Mouse (Mus musculus) MEL (cell line): Measurements from ENCODE around the gene Mms19.

Experiments used
- CTCF ChIP-seq, 3 experiments: IDR thresholded peaks in 2 of 3; conservative IDR thresholded peaks in 1 of 3; 2 replicates each; pipeline ENCODE4 v1.5.1; 2011 to 2012; ENCODE audit warnings: low read length in 3 of 3, low read depth in 2 of 3, mild to moderate bottlenecking in 2 of 3, improper control_type of control experiment in 1 of 3, inconsistent platforms in 1 of 3, mixed read lengths in 1 of 3, moderate library complexity in 1 of 3; ENCODE audit not compliant: control insufficient read depth in 1 of 3, insufficient read depth in 1 of 3, poor library complexity in 1 of 3, severe bottlenecking in 1 of 3
- EP300 ChIP-seq, 2 experiments: IDR thresholded peaks; 2 replicates each; pipeline ENCODE4 v1.6.1; 2011; ENCODE audit warnings: improper control_type of control experiment in 2 of 2, low read length in 2 of 2, low read depth in 1 of 2, mild to moderate bottlenecking in 1 of 2
- GABPA ChIP-seq: IDR thresholded peaks from 2 replicates; pipeline ENCODE4 v1.6.1; 2012; ENCODE audit warnings: low read depth, mild to moderate bottlenecking, inconsistent platforms, low read length, improper control_type of control experiment, moderate library complexity
- GATA1 ChIP-seq: IDR thresholded peaks from 2 replicates; pipeline ENCODE4 v1.6.1; 2011; ENCODE audit warnings: low read depth, low read length, improper control_type of control experiment
- JUND ChIP-seq: IDR thresholded peaks from 2 replicates; pipeline ENCODE4 v1.6.1; 2011; ENCODE audit warnings: low read depth, mild to moderate bottlenecking, improper control_type of control experiment, low read length
- KAT2A ChIP-seq: conservative IDR thresholded peaks from 2 replicates; pipeline ENCODE4 v1.6.1; 2012; ENCODE audit warnings: low read depth, low read length, improper control_type of control experiment, inconsistent platforms
- MAFK ChIP-seq: IDR thresholded peaks from 2 replicates; pipeline ENCODE4 v1.6.1; 2011; ENCODE audit warnings: low read depth, mild to moderate bottlenecking, low read length, improper control_type of control experiment, borderline replicate concordance
- MXI1 ChIP-seq: IDR thresholded peaks from 2 replicates; pipeline ENCODE4 v1.6.1; 2011; ENCODE audit warnings: mild to moderate bottlenecking, low read depth, low read length, improper control_type of control experiment
- MYB ChIP-seq: IDR thresholded peaks from 2 replicates; pipeline ENCODE4 v1.6.1; 2011; ENCODE audit warnings: mild to moderate bottlenecking, low read depth, low read length, improper control_type of control experiment
- NRF1 ChIP-seq: IDR thresholded peaks from 2 replicates; pipeline ENCODE4 v1.6.1; 2014; ENCODE audit warnings: low read depth, mild to moderate bottlenecking, inconsistent platforms, low read length, improper control_type of control experiment, moderate library complexity; ENCODE audit not compliant: poor library complexity, insufficient read depth, severe bottlenecking
- POLR2A ChIP-seq, 2 experiments: IDR thresholded peaks; 2 replicates each; pipeline ENCODE4 v1.6.1; 2011 to 2012; ENCODE audit warnings: low read length in 2 of 2, mild to moderate bottlenecking in 2 of 2, control low read depth in 1 of 2, improper control_type of control experiment in 1 of 2, low read depth in 1 of 2, moderate library complexity in 1 of 2; ENCODE audit not compliant: control insufficient read depth in 1 of 2, insufficient read depth in 1 of 2, poor library complexity in 1 of 2
- TBP ChIP-seq: IDR thresholded peaks from 2 replicates; pipeline ENCODE4 v1.8.0; 2011; ENCODE audit warnings: low read depth, low read length, improper control_type of control experiment
- USF1 ChIP-seq: IDR thresholded peaks from 2 replicates; pipeline ENCODE4 v1.6.1; 2014; ENCODE audit warnings: low read depth, mild to moderate bottlenecking, inconsistent platforms, low read length, improper control_type of control experiment, moderate library complexity
- ZMIZ1 ChIP-seq: IDR thresholded peaks from 2 replicates; pipeline ENCODE4 v1.6.1; 2012; ENCODE audit warnings: low read depth, mild to moderate bottlenecking, inconsistent platforms, low read length, improper control_type of control experiment, moderate library complexity

DNA sequence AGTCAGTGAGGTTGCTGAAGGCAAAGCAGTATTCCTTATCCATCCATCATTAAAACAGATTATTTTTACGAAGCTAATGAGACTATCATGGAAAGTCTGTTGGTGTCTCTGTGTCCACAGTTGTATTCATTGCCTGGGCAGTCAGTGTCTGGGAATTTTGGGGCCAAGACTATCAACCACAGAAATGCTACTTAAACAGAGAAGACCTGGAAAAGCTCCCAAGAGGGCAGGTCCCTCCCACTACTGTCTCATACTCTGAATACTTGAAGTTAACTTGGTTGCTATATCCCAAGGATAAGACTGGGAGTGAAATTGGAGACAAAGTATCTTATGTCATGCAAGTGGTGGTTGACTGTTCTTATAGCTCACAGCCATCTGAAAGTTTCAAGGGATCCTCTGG, 45.0 kb downstream of the Mms19 start:
- TF ChIP-seq KAT2A (no peak), GATA1 (no peak), ZMIZ1 (no peak), POLR2A (IDR thresholded peaks at IDR 0.05; ENCODE audit: control insufficient read depth in 1 of 2, insufficient read depth in 1 of 2, low read depth in 1 of 2, low read length in 2 of 2, poor library complexity in 1 of 2) (no peak), JUND (no peak), MXI1 (no peak), CTCF (IDR thresholded peaks at IDR 0.05 in 2 of 3, conservative IDR thresholded peaks at IDR 0.05 in 1 of 3; ENCODE audit: control insufficient read depth in 1 of 3, insufficient read depth in 1 of 3, low read depth in 2 of 3, low read length in 3 of 3, poor library complexity in 1 of 3, severe bottlenecking in 1 of 3) (no peak), USF1 (no peak), GABPA (no peak), MYB (no peak), EP300 (IDR thresholded peaks at IDR 0.05; ENCODE audit: low read depth in 1 of 2, low read length in 2 of 2) (no peak), NRF1 (no peak), MAFK (no peak), TBP (no peak)
